Mouse (Mus musculus): Measurements from ENCODE around the gene Gm6904. TPM values are rescaled to one million over a fixed set of nuclear protein-coding genes. Genes with fewer than 3 reads are reported as not detected.

Gene Gm6904
- polyA plus RNA-seq, 1 experiment from 2014 or later, result not detected

DNA sequence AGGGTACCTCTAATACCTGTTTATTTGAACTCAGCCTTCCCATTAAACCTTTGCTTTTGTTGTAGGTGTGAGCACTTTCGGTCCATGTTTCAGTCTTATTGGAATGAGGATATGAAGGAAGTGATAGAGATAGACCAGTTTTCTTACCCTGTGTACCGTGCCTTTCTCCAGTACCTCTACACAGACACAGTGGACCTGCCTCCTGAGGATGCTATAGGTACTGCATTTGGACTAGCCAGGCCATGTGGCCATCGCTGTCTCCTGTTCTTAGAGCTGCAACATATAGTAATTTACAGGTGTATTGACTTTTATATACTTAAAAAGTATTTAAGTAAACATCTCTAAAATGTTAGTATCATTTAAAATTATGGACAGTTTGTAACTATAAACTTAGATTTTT lies 30.2 kb downstream of the Gm6904 start:
- Histone ChIP-seq H3K27me3 (ENCODE audit: control insufficient read depth, insufficient read depth, low read length) (no peaks in the 10 kb centered on the region), H3K4me1 (ENCODE audit: control insufficient read depth, insufficient read depth, low read length) (no peaks in the 10 kb centered on the region), H3K4me2 (ENCODE audit: low read depth, low read length) (no peak overlapping the region), H3K36me3 (ENCODE audit: control insufficient read depth, insufficient read depth, low read length) (peaks cover 69% of the 10 kb centered on the region), H3K27ac (ENCODE audit: low read depth, low read length) (no peak overlapping the region), H3K9ac (replicated peaks; ENCODE audit: low read depth, low read length) (no peak overlapping the region), H3K9me3 (ENCODE audit: control insufficient read depth, low read length) (no peaks in the 10 kb centered on the region), H3K4me3 (ENCODE audit: low read depth, low read length) (no peak overlapping the region)
- 94% methylated on average over 3 of the region's 3 CpGs for WGBS
- ATAC-seq (ENCODE audit: low read depth), result no peak

DNA sequence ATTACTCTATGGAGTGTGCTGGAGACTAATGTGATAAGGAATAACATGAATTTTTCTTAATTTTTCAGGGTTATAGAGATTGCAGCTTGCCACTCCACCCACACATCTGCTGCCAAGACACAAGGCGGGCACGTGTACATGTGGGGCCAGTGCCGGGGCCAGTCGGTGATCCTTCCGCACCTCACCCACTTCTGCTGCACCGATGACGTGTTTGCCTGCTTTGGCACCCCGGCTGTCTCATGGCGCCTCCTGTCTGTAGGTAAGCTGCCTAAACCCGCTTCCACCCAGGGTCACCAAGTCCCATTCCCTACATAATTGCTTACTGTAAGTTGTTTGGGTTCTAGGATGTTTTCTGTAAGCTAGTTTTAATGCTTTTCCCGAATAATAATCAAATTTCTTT lies 33.8 kb downstream of the Gm6904 start:
- H3K4me2 ChIP-seq (ENCODE audit: low read depth, low read length), result no peak overlapping the region
- H3K4me1 ChIP-seq (ENCODE audit: control insufficient read depth, insufficient read depth, low read length), result no peaks in the 10 kb centered on the region
- no peak for ATAC-seq (ENCODE audit: low read depth)
- no peaks in the 10 kb centered on the region for H3K27me3 ChIP-seq (ENCODE audit: control insufficient read depth, insufficient read depth, low read length)
- H3K4me3 ChIP-seq (ENCODE audit: low read depth, low read length), result no peak overlapping the region
- H3K9me3 ChIP-seq (ENCODE audit: control insufficient read depth, low read length), result no peaks in the 10 kb centered on the region
- no peak overlapping the region for H3K9ac ChIP-seq (replicated peaks; ENCODE audit: low read depth, low read length)
- peaks cover 50% of the 10 kb centered on the region for H3K36me3 ChIP-seq (ENCODE audit: control insufficient read depth, insufficient read depth, low read length)
- H3K27ac ChIP-seq (ENCODE audit: low read depth, low read length), result no peak overlapping the region
- 98% methylated on average over 11 of the region's 11 CpGs for WGBS

DNA sequence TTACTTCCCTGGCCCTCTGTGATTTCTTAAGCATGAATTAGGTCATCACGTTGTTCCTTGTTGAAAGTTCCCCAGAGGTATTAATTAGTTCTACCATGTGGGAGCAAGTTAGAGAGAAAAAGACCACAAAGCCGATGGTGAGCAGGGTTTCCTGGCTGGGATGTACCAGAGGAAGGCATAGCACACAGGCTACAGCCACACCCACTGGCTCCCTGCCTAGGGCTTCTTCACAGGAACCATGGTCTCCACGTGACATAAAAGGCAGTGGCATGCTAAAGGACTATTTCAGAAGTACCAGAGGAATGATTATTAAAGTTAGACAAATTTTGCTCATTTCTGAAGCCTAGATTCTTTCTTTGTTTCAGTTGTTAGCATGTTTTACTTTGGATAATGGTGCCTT lies 40.8 kb downstream of the Gm6904 start:
- no peaks in the 10 kb centered on the region for H3K4me1 ChIP-seq (ENCODE audit: control insufficient read depth, insufficient read depth, low read length)
- no peak for ATAC-seq (ENCODE audit: low read depth)
- no peaks in the 10 kb centered on the region for H3K27me3 ChIP-seq (ENCODE audit: control insufficient read depth, insufficient read depth, low read length)
- H3K27ac ChIP-seq (ENCODE audit: low read depth, low read length), result no peak overlapping the region
- no peak overlapping the region for H3K9ac ChIP-seq (replicated peaks; ENCODE audit: low read depth, low read length)
- H3K4me3 ChIP-seq (ENCODE audit: low read depth, low read length), result no peak overlapping the region
- H3K9me3 ChIP-seq (ENCODE audit: control insufficient read depth, low read length), result no peaks in the 10 kb centered on the region
- no peak overlapping the region for H3K4me2 ChIP-seq (ENCODE audit: low read depth, low read length)
- 88% methylated on average over 3 of the region's 3 CpGs for WGBS
- H3K36me3 ChIP-seq (ENCODE audit: control insufficient read depth, insufficient read depth, low read length), result peaks cover 31% of the 10 kb centered on the region

DNA sequence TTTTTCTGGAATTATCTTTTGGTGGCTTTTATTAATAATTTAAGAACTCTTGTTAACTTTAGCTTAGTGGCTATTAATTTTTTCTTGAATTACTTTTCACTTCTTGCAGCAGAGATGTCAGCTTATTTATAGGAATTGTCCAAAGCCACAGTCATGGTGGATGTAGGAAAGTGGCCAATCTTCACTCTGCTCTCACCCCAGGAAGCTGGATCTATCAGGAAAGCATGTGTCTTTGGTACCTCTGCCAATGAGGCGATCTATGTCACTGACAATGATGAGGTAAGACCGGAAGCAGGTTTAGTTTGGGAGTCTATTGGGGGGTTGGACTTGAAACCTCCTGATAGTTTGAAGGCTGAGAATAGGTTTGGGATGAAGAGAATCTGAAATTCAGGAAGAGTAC lies 50.2 kb downstream of the Gm6904 start:
- Histone ChIP-seq H3K27me3 (ENCODE audit: control insufficient read depth, insufficient read depth, low read length) (no peaks in the 10 kb centered on the region), H3K9ac (replicated peaks; ENCODE audit: low read depth, low read length) (no peak overlapping the region), H3K27ac (ENCODE audit: low read depth, low read length) (no peak overlapping the region), H3K4me1 (ENCODE audit: control insufficient read depth, insufficient read depth, low read length) (peaks cover 18% of the 10 kb centered on the region), H3K4me3 (ENCODE audit: low read depth, low read length) (no peak overlapping the region), H3K4me2 (ENCODE audit: low read depth, low read length) (no peak overlapping the region), H3K9me3 (ENCODE audit: control insufficient read depth, low read length) (no peaks in the 10 kb centered on the region), H3K36me3 (ENCODE audit: control insufficient read depth, insufficient read depth, low read length) (0 out of 2 replicates have a peak, but pooled peaks cover 7% of the 10 kb centered on the region)
- no peak for ATAC-seq (ENCODE audit: low read depth)
- 95% methylated on average over 2 of the region's 2 CpGs for WGBS

DNA sequence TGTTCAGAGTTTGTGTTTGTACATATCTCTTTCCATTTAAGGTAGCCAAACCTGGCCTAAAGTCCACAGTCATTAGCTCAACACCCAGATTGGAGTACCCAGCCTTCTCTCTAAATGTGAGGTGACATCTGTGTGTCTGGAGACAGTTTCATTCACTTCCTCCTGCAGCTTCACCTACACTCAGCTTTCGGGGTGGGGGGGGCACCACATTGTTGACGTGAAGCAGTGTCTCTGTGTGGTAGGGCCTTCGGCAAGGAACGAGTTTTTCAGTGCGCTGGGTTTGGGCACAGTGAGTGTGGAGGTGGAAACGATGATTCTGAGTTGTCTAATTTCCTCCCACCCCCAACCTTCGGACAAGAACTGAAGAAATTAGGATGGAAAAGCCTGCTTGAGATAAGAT lies 51.0 kb downstream of the Gm6904 start:
- Histone ChIP-seq H3K36me3 (ENCODE audit: control insufficient read depth, insufficient read depth, low read length) (0 out of 2 replicates have a peak, but pooled peaks cover 3% of the 10 kb centered on the region), H3K27me3 (ENCODE audit: control insufficient read depth, insufficient read depth, low read length) (no peaks in the 10 kb centered on the region), H3K4me2 (ENCODE audit: low read depth, low read length) (no peak overlapping the region), H3K4me3 (ENCODE audit: low read depth, low read length) (no peak overlapping the region), H3K27ac (ENCODE audit: low read depth, low read length) (no peak overlapping the region), H3K4me1 (ENCODE audit: control insufficient read depth, insufficient read depth, low read length) (peaks cover 26% of the 10 kb centered on the region), H3K9me3 (ENCODE audit: control insufficient read depth, low read length) (no peaks in the 10 kb centered on the region), H3K9ac (replicated peaks; ENCODE audit: low read depth, low read length) (no peak overlapping the region)
- 95% methylated on average over 7 of the region's 7 CpGs for WGBS
- no peak for ATAC-seq (ENCODE audit: low read depth)

DNA sequence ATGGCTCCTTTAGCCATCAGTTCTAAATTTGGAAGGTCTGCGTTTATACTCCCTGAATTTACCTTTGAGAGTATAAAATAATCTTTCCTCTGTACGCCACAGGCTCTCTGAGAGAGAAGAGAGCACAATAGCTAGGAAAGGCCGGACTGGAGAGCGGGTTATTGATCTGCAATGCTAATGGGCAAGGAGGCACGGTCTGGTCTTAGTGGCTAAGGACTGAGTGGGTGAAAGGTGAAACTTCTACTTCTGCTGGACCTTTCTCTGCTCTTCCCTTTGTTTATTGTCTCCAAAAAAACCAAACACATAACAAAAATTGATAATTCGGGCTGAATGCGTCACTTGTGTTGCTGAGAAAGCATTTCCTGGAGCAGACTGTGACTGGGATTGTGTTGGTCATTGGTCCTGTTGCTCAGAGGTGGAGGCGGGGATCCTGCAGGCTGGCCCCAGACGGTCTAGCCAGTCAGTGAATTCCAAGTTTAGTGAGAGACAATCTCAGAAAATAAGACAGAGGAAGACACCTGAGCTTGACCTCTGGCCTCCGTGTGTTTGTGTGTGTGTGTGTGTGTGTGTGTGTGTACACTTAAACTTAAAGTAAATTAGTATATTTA lies 53.9 kb downstream of the Gm6904 start:
- no peaks in the 10 kb centered on the region for H3K36me3 ChIP-seq (ENCODE audit: control insufficient read depth, insufficient read depth, low read length)
- 41% methylated on average over 10 of the region's 10 CpGs for WGBS
- H3K9ac ChIP-seq (replicated peaks; ENCODE audit: low read depth, low read length), result no peak overlapping the region
- no peaks in the 10 kb centered on the region for H3K9me3 ChIP-seq (ENCODE audit: control insufficient read depth, low read length)
- no peak for ATAC-seq (ENCODE audit: low read depth)
- peaks cover 43% of the 10 kb centered on the region for H3K4me1 ChIP-seq (ENCODE audit: control insufficient read depth, insufficient read depth, low read length)
- no peak overlapping the region for H3K27ac ChIP-seq (ENCODE audit: low read depth, low read length)
- H3K4me2 ChIP-seq (ENCODE audit: low read depth, low read length), result 0 out of 2 replicates have a peak overlapping the region, but pooled peaks have one; percentile 2
- H3K4me3 ChIP-seq (ENCODE audit: low read depth, low read length), result no peak overlapping the region
- H3K27me3 ChIP-seq (ENCODE audit: control insufficient read depth, insufficient read depth, low read length), result no peaks in the 10 kb centered on the region

DNA sequence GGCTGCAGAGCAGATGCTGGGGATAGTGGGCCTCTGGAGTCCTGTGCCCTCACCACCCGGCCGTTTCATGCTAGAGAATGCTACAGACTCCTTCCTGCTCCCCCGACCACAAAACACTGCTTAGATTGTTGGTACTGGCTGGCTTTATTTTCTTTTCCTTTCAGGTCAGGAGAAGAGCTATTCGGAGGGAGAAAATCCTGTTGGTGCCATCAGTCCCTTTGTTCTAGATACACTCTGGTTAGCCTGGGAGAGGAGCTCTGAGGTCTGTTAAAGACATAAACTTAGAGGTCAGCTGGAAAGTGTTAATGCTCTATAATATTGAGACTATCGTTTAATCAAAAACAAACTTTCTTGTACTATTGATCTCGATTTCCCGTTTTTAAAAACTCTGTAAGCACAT lies 54.6 kb downstream of the Gm6904 start:
- Histone ChIP-seq H3K27ac (ENCODE audit: low read depth, low read length) (no peak overlapping the region), H3K27me3 (ENCODE audit: control insufficient read depth, insufficient read depth, low read length) (no peaks in the 10 kb centered on the region), H3K4me1 (ENCODE audit: control insufficient read depth, insufficient read depth, low read length) (peaks cover 43% of the 10 kb centered on the region), H3K4me3 (ENCODE audit: low read depth, low read length) (no peak overlapping the region), H3K36me3 (ENCODE audit: control insufficient read depth, insufficient read depth, low read length) (no peaks in the 10 kb centered on the region), H3K4me2 (ENCODE audit: low read depth, low read length) (peak overlapping the region; percentile 30), H3K9ac (replicated peaks; ENCODE audit: low read depth, low read length) (peak overlapping the region; percentile 32; the same call in 1 of the 2 replicates), H3K9me3 (ENCODE audit: control insufficient read depth, low read length) (no peaks in the 10 kb centered on the region)
- WGBS, result 26% methylated on average over 7 of the region's 7 CpGs
- no peak for ATAC-seq (ENCODE audit: low read depth)

DNA sequence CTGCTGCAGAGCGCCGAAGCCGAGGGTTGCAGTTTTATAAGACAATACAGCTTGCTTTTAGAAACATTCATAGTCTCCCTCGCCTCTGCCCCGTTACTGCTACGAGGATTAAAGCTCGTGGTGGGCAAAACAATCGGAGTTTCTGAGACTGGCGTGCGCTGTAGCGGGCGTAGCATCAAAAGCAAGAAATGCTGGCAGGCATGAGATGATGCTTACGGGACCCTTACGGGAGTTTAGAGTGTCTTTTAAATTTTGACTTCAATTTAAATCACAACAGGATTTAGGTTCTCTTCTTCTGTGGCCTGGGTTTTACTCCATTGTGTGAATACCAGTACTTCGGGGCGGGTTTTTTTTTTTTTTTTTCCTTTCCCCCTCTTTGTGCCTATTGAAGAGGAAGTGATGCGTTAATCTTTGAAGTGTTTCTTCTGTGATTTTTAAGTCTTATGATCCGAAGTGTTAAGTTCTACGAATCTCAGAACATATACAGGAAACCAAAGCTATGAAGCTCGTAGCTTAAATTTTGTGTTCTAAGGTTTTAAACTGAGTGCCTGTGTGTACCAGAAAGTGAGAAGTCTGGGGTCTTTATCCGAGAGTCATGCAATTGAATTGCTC lies 58.3 kb downstream of the Gm6904 start:
- no peak for ATAC-seq (ENCODE audit: low read depth)
- peaks cover 37% of the 10 kb centered on the region for H3K4me1 ChIP-seq (ENCODE audit: control insufficient read depth, insufficient read depth, low read length)
- under 1% methylated on average over 21 of the region's 21 CpGs for WGBS

DNA sequence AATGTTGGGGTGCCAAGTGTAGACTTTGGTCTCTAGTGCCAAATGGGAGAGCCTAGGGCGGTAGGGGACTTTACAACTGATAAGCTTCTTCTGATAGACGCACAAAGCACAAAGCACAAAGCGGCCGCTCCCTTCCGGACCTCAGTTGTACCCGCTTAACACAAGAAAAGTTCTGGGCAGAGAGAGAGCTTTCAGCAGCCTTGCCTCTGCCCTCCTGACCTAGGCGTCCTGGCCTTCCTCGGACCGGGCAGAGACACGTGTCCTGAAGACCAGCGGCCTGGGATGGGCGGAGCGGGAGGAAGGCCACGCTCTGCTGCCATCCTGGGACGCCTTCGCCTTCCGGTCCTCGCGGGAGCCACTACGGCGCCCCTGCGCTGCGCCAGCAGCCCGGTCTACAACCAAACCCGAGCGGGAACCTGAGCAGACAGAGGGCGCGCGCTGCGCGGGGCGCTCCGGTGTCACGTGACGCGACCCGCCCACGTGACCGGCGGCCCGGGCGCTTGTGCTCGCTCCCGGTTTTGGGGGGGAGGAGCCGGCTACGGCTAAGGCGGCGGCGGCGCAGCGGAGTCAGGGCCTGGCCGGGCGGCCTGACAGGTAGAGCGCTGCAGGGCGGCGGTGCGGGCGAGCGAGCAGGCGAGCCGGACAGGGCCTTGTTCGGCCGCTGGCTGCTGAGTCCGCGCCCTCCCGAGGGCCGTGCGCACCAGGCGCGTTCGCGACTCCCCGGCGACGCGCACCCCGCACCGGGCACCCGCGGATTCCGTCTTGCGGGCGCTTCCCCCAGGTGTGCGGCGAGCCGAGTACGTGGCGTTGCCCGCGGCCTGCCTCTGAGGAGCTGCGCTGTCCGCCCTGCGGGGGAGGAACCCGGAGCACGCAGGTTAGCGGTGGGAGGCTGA lies 59.1 kb downstream of the Gm6904 start, which contains the start of gene Rcbtb1:
Rcbtb1 (plus strand) TSS at position 499 of the 893 bp plus-strand sequence.
- H3K9me3 ChIP-seq (ENCODE audit: control insufficient read depth, low read length), result no peaks in the 10 kb centered on the region
- under 1% methylated on average over 67 of the region's 96 CpGs for WGBS
- H3K4me2 ChIP-seq (ENCODE audit: low read depth, low read length), result peak within 1 kb of the TSS; percentile 55
- no peaks in the 10 kb centered on the region for H3K27me3 ChIP-seq (ENCODE audit: control insufficient read depth, insufficient read depth, low read length)
- H3K4me3 ChIP-seq (ENCODE audit: low read depth, low read length), result peak within 1 kb of the TSS; percentile 92
- peaks cover 34% of the 10 kb centered on the region for H3K4me1 ChIP-seq (ENCODE audit: control insufficient read depth, insufficient read depth, low read length)
- H3K27ac ChIP-seq (ENCODE audit: low read depth, low read length), result peak within 1 kb of the TSS; percentile 96
- H3K36me3 ChIP-seq (ENCODE audit: control insufficient read depth, insufficient read depth, low read length), result no peaks in the 10 kb centered on the region
- H3K9ac ChIP-seq (replicated peaks; ENCODE audit: low read depth, low read length), result peak within 1 kb of the TSS; percentile 97
- ATAC-seq (ENCODE audit: low read depth), result peak; percentile 96

More for the DNA sequence above, 58.3 kb downstream of the Gm6904 start:
- Histone ChIP-seq H3K4me3 (ENCODE audit: low read depth, low read length) (peak overlapping the region; percentile 92), H3K27ac (ENCODE audit: low read depth, low read length) (peak overlapping the region; percentile 96), H3K9me3 (ENCODE audit: control insufficient read depth, low read length) (no peaks in the 10 kb centered on the region), H3K36me3 (ENCODE audit: control insufficient read depth, insufficient read depth, low read length) (no peaks in the 10 kb centered on the region), H3K9ac (replicated peaks; ENCODE audit: low read depth, low read length) (peak overlapping the region; percentile 97), H3K27me3 (ENCODE audit: control insufficient read depth, insufficient read depth, low read length) (no peaks in the 10 kb centered on the region), H3K4me2 (ENCODE audit: low read depth, low read length) (peak overlapping the region; percentile 55)

All from neural tube, embryonic 14.5 days (tissue).